Mouse (Mus musculus): Measurements from ENCODE around the gene Dbh. TPM values are rescaled to one million over a fixed set of nuclear protein-coding genes. Genes with fewer than 3 reads are reported as not detected.

Gene Dbh
- polyA plus RNA-seq, 1 experiment from 2014 or later, result 0.37 TPM

GRCm38 (mm10) chr2:27218569-27218968 is 53.5 kb downstream of the Dbh start:
- H3K4me3 ChIP-seq (ENCODE audit: low read depth, low read length), result no peak overlapping the region
- H3K4me2 ChIP-seq (replicated peaks; ENCODE audit: low read depth, low read length), result no peak overlapping the region
- no peak for TF ChIP-seq EP300 (IDR thresholded peaks at IDR 0.05)
- TF ChIP-seq CTCF (IDR thresholded peaks at IDR 0.05), result no peak
- 87% methylated on average over 8 of the region's 8 CpGs for WGBS
- H3K4me1 ChIP-seq (ENCODE audit: insufficient read depth, low read depth, low read length), result no peaks in the 10 kb centered on the region
- no peak for DNase-seq (ENCODE audit: low spot score)
- no peak overlapping the region for H3K27ac ChIP-seq (ENCODE audit: low read length)
- H3K27me3 ChIP-seq (replicated peaks; ENCODE audit: insufficient read depth, low read length), result no peaks in the 10 kb centered on the region
- H3K9me3 ChIP-seq (ENCODE audit: low read length), result no peaks in the 10 kb centered on the region
- no peak overlapping the region for H3K9ac ChIP-seq (replicated peaks; ENCODE audit: low read depth)
- ATAC-seq, result no peak
- no peaks in the 10 kb centered on the region for H3K36me3 ChIP-seq (ENCODE audit: insufficient read depth, low read length)

DNA sequence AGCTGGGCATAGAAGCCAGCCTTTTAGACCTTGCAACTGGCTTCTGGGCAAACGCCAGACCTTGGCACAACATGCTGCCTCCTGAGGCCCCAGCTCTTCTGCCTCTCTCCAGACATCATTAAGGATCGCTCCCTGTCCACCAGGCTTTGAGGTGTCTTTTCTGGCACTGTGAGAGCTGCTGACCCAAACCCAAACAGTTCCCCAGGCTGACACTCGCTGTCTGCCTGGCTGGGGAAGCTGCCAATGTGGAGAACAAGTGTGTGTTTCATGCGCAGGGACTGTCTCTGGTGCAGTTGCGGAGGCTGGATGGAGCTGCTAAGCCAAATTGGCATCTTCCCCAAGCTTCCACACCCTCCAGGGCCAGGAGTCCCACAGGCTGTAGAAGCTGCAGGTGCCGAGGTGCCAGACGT is 58.0 kb downstream of the Dbh start:
- no peak for DNase-seq (ENCODE audit: low spot score)
- H3K27ac ChIP-seq (ENCODE audit: low read length), result no peak overlapping the region

GRCm38 (mm10) chr2:27226572-27226971 is 61.5 kb downstream of the Dbh start:
- no peak overlapping the region for H3K27ac ChIP-seq (ENCODE audit: low read length)
- no peaks in the 10 kb centered on the region for H3K4me1 ChIP-seq (ENCODE audit: insufficient read depth, low read depth, low read length)
- no peaks in the 10 kb centered on the region for H3K9me3 ChIP-seq (ENCODE audit: low read length)
- TF ChIP-seq EP300 (IDR thresholded peaks at IDR 0.05) (no peak), CTCF (IDR thresholded peaks at IDR 0.05) (no peak)
- DNase-seq (ENCODE audit: low spot score) (no peak), ATAC-seq (no peak)
- no peak overlapping the region for H3K9ac ChIP-seq (replicated peaks; ENCODE audit: low read depth)
- no peak overlapping the region for H3K4me2 ChIP-seq (replicated peaks; ENCODE audit: low read depth, low read length)
- no peaks in the 10 kb centered on the region for H3K27me3 ChIP-seq (replicated peaks; ENCODE audit: insufficient read depth, low read length)
- no peak overlapping the region for H3K4me3 ChIP-seq (ENCODE audit: low read depth, low read length)
- WGBS, result 52% methylated on average over 7 of the region's 7 CpGs
- H3K36me3 ChIP-seq (ENCODE audit: insufficient read depth, low read length), result no peaks in the 10 kb centered on the region

More for the DNA sequence above, 58.0 kb downstream of the Dbh start:
- no peak for ATAC-seq
- H3K4me3 ChIP-seq (ENCODE audit: low read depth, low read length), result no peak overlapping the region
- H3K4me1 ChIP-seq (ENCODE audit: insufficient read depth, low read depth, low read length), result no peaks in the 10 kb centered on the region
- no peak overlapping the region for H3K4me2 ChIP-seq (replicated peaks; ENCODE audit: low read depth, low read length)
- no peak overlapping the region for H3K9ac ChIP-seq (replicated peaks; ENCODE audit: low read depth)
- WGBS, result 73% methylated on average over 7 of the region's 7 CpGs
- H3K27me3 ChIP-seq (replicated peaks; ENCODE audit: insufficient read depth, low read length), result no peaks in the 10 kb centered on the region
- no peaks in the 10 kb centered on the region for H3K9me3 ChIP-seq (ENCODE audit: low read length)
- TF ChIP-seq EP300 (IDR thresholded peaks at IDR 0.05) (no peak), CTCF (IDR thresholded peaks at IDR 0.05) (no peak)
- no peaks in the 10 kb centered on the region for H3K36me3 ChIP-seq (ENCODE audit: insufficient read depth, low read length)

DNA sequence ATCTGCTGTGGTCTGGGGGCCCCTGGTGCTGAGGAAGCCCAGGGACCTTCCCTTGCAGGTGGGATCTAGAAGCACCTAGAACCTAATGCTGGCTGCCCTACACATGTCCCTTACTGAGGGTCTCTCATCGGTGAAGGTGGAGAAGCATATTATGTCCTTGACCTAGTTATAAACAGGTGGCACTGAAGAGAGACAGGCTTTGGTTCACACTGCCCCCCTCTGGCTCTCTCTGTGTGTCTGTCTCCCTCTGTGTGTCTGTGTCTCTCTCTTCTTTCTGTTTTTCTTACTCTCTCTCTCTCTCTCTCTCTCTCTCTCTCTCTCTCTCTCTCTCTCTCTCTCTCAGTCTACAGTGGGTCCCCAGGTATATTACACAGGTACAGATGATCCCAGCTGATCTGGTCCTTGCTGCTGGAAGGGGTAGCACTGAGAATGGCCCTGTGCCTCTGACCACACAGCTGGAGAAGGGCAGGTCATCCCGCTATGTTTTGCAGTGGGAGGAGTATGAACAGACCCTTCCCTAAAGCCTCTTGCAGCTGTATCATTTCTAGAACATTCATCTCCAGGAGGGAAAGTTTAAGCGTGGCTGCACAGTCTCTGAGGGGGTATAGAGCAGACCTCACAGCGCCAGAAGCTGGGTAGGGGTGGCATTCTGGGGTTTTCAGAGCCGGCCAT is 63.9 kb downstream of the Dbh start:
- ATAC-seq, result peak; percentile 66
- no peak overlapping the region for H3K9ac ChIP-seq (replicated peaks; ENCODE audit: low read depth)
- WGBS, result 57% methylated on average over 5 of the region's 5 CpGs
- H3K27ac ChIP-seq (ENCODE audit: low read length), result peak overlapping the region; percentile 64
- DNase-seq (ENCODE audit: low spot score), result peak; percentile 64
- H3K4me2 ChIP-seq (replicated peaks; ENCODE audit: low read depth, low read length), result no peak overlapping the region
- no peaks in the 10 kb centered on the region for H3K27me3 ChIP-seq (replicated peaks; ENCODE audit: insufficient read depth, low read length)
- H3K4me1 ChIP-seq (ENCODE audit: insufficient read depth, low read depth, low read length), result no peaks in the 10 kb centered on the region
- peak; percentile 25 for TF ChIP-seq CTCF (IDR thresholded peaks at IDR 0.05)
- TF ChIP-seq EP300 (IDR thresholded peaks at IDR 0.05), result no peak
- H3K9me3 ChIP-seq (ENCODE audit: low read length), result no peaks in the 10 kb centered on the region
- no peaks in the 10 kb centered on the region for H3K36me3 ChIP-seq (ENCODE audit: insufficient read depth, low read length)
- no peak overlapping the region for H3K4me3 ChIP-seq (ENCODE audit: low read depth, low read length)

GRCm38 (mm10) chr2:27229481-27230105 is 64.6 kb downstream of the Dbh start:
- no peaks in the 10 kb centered on the region for H3K36me3 ChIP-seq (ENCODE audit: insufficient read depth, low read length)
- no peak overlapping the region for H3K4me3 ChIP-seq (ENCODE audit: low read depth, low read length)
- H3K9me3 ChIP-seq (ENCODE audit: low read length), result no peaks in the 10 kb centered on the region
- no peak overlapping the region for H3K9ac ChIP-seq (replicated peaks; ENCODE audit: low read depth)
- H3K27ac ChIP-seq (ENCODE audit: low read length), result peak overlapping the region; percentile 64
- 79% methylated on average over 2 of the region's 2 CpGs for WGBS
- ATAC-seq, result peak; percentile 80
- no peaks in the 10 kb centered on the region for H3K27me3 ChIP-seq (replicated peaks; ENCODE audit: insufficient read depth, low read length)
- no peaks in the 10 kb centered on the region for H3K4me1 ChIP-seq (ENCODE audit: insufficient read depth, low read depth, low read length)
- peak; percentile 58; the same call in 1 of the 2 replicates for TF ChIP-seq EP300 (IDR thresholded peaks at IDR 0.05)
- no peak for TF ChIP-seq CTCF (IDR thresholded peaks at IDR 0.05)
- H3K4me2 ChIP-seq (replicated peaks; ENCODE audit: low read depth, low read length), result no peak overlapping the region
- DNase-seq (ENCODE audit: low spot score), result peak; percentile 87

DNA sequence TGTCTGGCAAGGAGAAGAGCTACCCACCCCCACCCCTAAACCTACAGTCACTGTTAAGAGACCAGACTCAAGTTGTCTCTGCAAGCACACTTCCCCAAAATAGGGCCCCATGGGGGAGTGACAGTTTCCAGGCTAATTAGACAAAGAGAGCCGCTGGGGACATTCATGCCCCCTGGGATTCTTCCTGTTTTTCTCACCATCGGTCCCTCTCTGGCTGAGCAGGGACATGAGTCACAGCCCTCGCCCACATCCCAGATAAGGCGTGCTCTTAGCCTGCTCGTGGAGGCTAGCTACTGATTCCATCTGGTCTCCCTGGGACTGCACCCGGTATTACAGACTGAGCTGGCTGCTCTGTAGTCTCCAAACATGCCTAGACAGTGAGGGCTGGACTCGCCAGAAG is 67.3 kb downstream of the Dbh start:
- TF ChIP-seq CTCF (IDR thresholded peaks at IDR 0.05) (no peak), EP300 (IDR thresholded peaks at IDR 0.05) (peak; percentile 55)
- WGBS, result 22% methylated on average over 7 of the region's 7 CpGs
- H3K9ac ChIP-seq (replicated peaks; ENCODE audit: low read depth), result no peak overlapping the region
- peak overlapping the region; percentile 81 for H3K27ac ChIP-seq (ENCODE audit: low read length)
- DNase-seq (ENCODE audit: low spot score), result peak; percentile 88
- H3K36me3 ChIP-seq (ENCODE audit: insufficient read depth, low read length), result no peaks in the 10 kb centered on the region
- H3K4me3 ChIP-seq (ENCODE audit: low read depth, low read length), result no peak overlapping the region
- H3K27me3 ChIP-seq (replicated peaks; ENCODE audit: insufficient read depth, low read length), result no peaks in the 10 kb centered on the region
- no peak overlapping the region for H3K4me2 ChIP-seq (replicated peaks; ENCODE audit: low read depth, low read length)
- H3K9me3 ChIP-seq (ENCODE audit: low read length), result no peaks in the 10 kb centered on the region
- no peaks in the 10 kb centered on the region for H3K4me1 ChIP-seq (ENCODE audit: insufficient read depth, low read depth, low read length)
- ATAC-seq, result peak; percentile 74

Other genes with a start within 250 kb of the Dbh start
- gene Surf2, start 248.9 kb upstream of the Dbh start, polyA plus RNA-seq (2015; fragmentation: Nextera tagmentation; extraction: Ambion mirVana), result 23.0 and 23.8 TPM in 2 replicates
- gene Surf1, start 248.7 kb upstream of the Dbh start, polyA plus RNA-seq (2015; fragmentation: Nextera tagmentation; extraction: Ambion mirVana), result 59.6 and 59.7 TPM in 2 replicates
- gene Surf4, start 231.3 kb upstream of the Dbh start, polyA plus RNA-seq (2015; fragmentation: Nextera tagmentation; extraction: Ambion mirVana), result 167 and 171 TPM in 2 replicates
- 0.13 and 0.24 TPM in 2 replicates for gene Stkld1, start 231.2 kb upstream of the Dbh start, polyA plus RNA-seq (2015; fragmentation: Nextera tagmentation; extraction: Ambion mirVana)
- gene Rexo4, start 200.8 kb upstream of the Dbh start, polyA plus RNA-seq (2015; fragmentation: Nextera tagmentation; extraction: Ambion mirVana), result 21.4 and 22.1 TPM in 2 replicates
- 0.26 TPM in 2 replicates for gene Adamts13, start 191.8 kb upstream of the Dbh start, polyA plus RNA-seq (2015; fragmentation: Nextera tagmentation; extraction: Ambion mirVana)
- 39.9 and 42.1 TPM in 2 replicates for gene Cacfd1, start 155.3 kb upstream of the Dbh start, polyA plus RNA-seq (2015; fragmentation: Nextera tagmentation; extraction: Ambion mirVana)
- 1.1 and 1.3 TPM in 2 replicates for gene Slc2a6, start 137.2 kb upstream of the Dbh start, polyA plus RNA-seq (2015; fragmentation: Nextera tagmentation; extraction: Ambion mirVana)
- gene Mymk, start 93.1 kb upstream of the Dbh start, polyA plus RNA-seq (2015; fragmentation: Nextera tagmentation; extraction: Ambion mirVana), result 0.36 and 0.76 TPM in 2 replicates
- gene Adamtsl2, start 85.9 kb upstream of the Dbh start, polyA plus RNA-seq (2015; fragmentation: Nextera tagmentation; extraction: Ambion mirVana), result 50.6 and 52.3 TPM in 2 replicates
- 0.26 and 0.43 TPM in 2 replicates for gene Fam163b, start 22.7 kb upstream of the Dbh start, polyA plus RNA-seq (2015; fragmentation: Nextera tagmentation; extraction: Ambion mirVana)
- 11.5 and 12.6 TPM in 2 replicates for gene Sardh, start 83.1 kb downstream of the Dbh start, polyA plus RNA-seq (2015; fragmentation: Nextera tagmentation; extraction: Ambion mirVana)